Mouse (Mus musculus) midbrain, embryonic 11.5 days (tissue): ENCODE results near the gene Pyroxd2. TPM values are rescaled to one million over a fixed set of nuclear protein-coding genes. Genes with fewer than 3 reads are reported as not detected.

ENCODE experiments used
- ATAC-seq: fragments of 200-750 bp; cut with Nextera tagmentation; 2 replicates; pipeline ENCODE4 v1.8.0; 2017; ENCODE audit warnings: moderate TSS enrichment, moderate library complexity; ENCODE audit not compliant: low FRiP score
- DNase-seq: peaks from one replicate; pipeline ENCODE4 v3.0.0; 2015; ENCODE audit warnings: low spot score; ENCODE audit errors: missing footprints
- H3K27ac ChIP-seq: fragments of 300-500 bp; sonication (generic); 2 replicates; pipeline ENCODE4 v1.5.1; 2014; ENCODE audit warnings: low read depth, low read length
- H3K27me3 ChIP-seq: fragments of 300-500 bp; sonication (generic); 2 replicates; pipeline ENCODE4 v1.6.1; 2014; ENCODE audit warnings: mild to moderate bottlenecking, low read length, moderate library complexity, mixed read lengths; ENCODE audit not compliant: control insufficient read depth, insufficient read depth
- H3K36me3 ChIP-seq: fragments of 300-500 bp; sonication (generic); 2 replicates; pipeline ENCODE4 v1.6.1; 2014; ENCODE audit warnings: mild to moderate bottlenecking, low read length, moderate library complexity, mixed read lengths; ENCODE audit not compliant: control insufficient read depth, insufficient read depth
- H3K4me1 ChIP-seq: fragments of 300-500 bp; sonication (generic); 2 replicates; pipeline ENCODE4 v1.6.1; 2014; ENCODE audit warnings: low read length; ENCODE audit not compliant: control insufficient read depth, insufficient read depth
- H3K4me2 ChIP-seq: fragments of 300-500 bp; sonication (generic); 2 replicates; pipeline ENCODE4 v1.6.1; 2014; ENCODE audit warnings: mild to moderate bottlenecking, moderate library complexity
- H3K4me3 ChIP-seq: fragments of 300-500 bp; sonication (generic); 2 replicates; pipeline ENCODE4 v1.5.1; 2014; ENCODE audit warnings: low read depth, low read length
- H3K9ac ChIP-seq: fragments of 300-500 bp; sonication (generic); 2 replicates; pipeline ENCODE4 v1.6.1; 2014; ENCODE audit warnings: low read length
- H3K9me3 ChIP-seq: fragments of 300-500 bp; sonication (generic); 2 replicates; pipeline ENCODE4 v1.6.1; 2016; ENCODE audit warnings: low read length; ENCODE audit not compliant: control insufficient read depth
- WGBS: fragments of 180-500 bp; shearing (Covaris S2); extraction: QIAGEN DNeasy Blood & Tissue Kit; methylation state at CpG from one replicate; pipeline ENCODE4 v1.1.7; 2014; 5-methylcytosine and 5-hydroxymethylcytosine counted together
- polyA plus RNA-seq: library from polyadenylated mRNA; unstranded; fragments of >200 nt; fragmentation: Nextera tagmentation; extraction: Ambion mirVana; gene quantifications from 2 replicates; pipeline ENCODE4 v1.2.1, GENCODE M21; 2014

The Pyroxd2 gene
- polyA plus RNA-seq, 1 experiment from 2014 or later, result 0.71 TPM

DNA sequence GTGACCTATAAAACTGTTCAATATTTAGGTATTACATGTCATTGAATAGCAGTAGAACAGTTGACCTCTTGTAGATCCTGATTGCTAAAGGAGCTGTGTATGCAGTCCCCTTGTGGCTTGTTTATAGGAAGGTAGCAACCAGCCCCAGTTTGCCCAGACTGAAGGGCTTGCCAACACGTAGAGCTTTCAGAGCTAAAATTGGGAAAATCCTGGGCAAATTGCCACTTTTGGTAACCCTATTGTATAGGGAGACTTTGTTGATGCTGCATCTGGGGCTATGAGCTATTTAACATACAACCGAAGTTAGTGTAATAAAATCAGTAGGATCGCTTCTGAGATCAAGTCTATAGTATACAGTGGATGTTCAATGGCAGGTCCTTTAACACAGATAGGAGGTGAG is 34.5 kb downstream of the Pyroxd2 start:
- DNase-seq, result no peak

DNA sequence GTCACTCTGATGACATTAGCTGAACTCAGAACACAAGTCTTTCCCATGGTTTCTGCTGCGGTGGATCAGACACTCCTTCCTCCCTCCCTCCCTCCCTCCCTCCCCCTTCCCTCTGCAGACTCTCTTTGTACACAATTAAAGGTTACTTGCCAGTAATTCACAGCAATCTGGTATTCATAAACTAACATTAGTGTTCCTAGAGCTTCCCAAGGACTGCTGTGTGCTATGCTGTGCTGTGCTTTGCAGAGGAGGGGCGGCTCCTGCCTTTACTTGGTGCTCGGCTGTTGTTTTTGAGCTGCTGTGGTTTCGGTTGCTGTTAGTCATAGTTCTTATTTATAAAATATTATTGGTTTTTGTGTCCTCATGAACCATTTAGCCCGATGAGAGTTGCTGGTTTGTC is 34.9 kb downstream of the Pyroxd2 start:
- Histone ChIP-seq H3K27ac (no peak overlapping the region), H3K36me3 (no peaks in the 10 kb centered on the region), H3K4me2 (no peak overlapping the region), H3K4me1 (no peaks in the 10 kb centered on the region), H3K9ac (no peak overlapping the region), H3K9me3 (no peaks in the 10 kb centered on the region), H3K27me3 (no peaks in the 10 kb centered on the region), H3K4me3 (no peak overlapping the region)
- DNase-seq (no peak), ATAC-seq (no peak)
- 74% methylated on average over 5 of the region's 5 CpGs for WGBS

More for the DNA sequence above, 34.5 kb downstream of the Pyroxd2 start:
- H3K4me3 ChIP-seq, result no peak overlapping the region
- H3K9me3 ChIP-seq, result no peaks in the 10 kb centered on the region
- no peak overlapping the region for H3K4me2 ChIP-seq
- ATAC-seq, result no peak
- H3K4me1 ChIP-seq, result no peaks in the 10 kb centered on the region
- WGBS, result 90% methylated on average over 3 of the region's 3 CpGs
- no peaks in the 10 kb centered on the region for H3K27me3 ChIP-seq
- no peak overlapping the region for H3K27ac ChIP-seq
- H3K36me3 ChIP-seq, result no peaks in the 10 kb centered on the region
- H3K9ac ChIP-seq, result no peak overlapping the region

GRCm38 (mm10) chr19:42716507-42716906 is 36.1 kb downstream of the Pyroxd2 start:
- H3K27me3 ChIP-seq, result no peaks in the 10 kb centered on the region
- no peaks in the 10 kb centered on the region for H3K4me1 ChIP-seq
- 81% methylated on average over 7 of the region's 7 CpGs for WGBS
- H3K4me3 ChIP-seq, result no peak overlapping the region
- H3K9me3 ChIP-seq, result no peaks in the 10 kb centered on the region
- no peak overlapping the region for H3K27ac ChIP-seq
- H3K9ac ChIP-seq, result no peak overlapping the region
- DNase-seq, result no peak
- H3K4me2 ChIP-seq, result no peak overlapping the region
- H3K36me3 ChIP-seq, result no peaks in the 10 kb centered on the region
- no peak for ATAC-seq

- DNase-seq, result no peak
- Histone ChIP-seq H3K9me3 (no peaks in the 10 kb centered on the region), H3K27me3 (no peaks in the 10 kb centered on the region), H3K4me3 (no peak overlapping the region), H3K9ac (no peak overlapping the region), H3K36me3 (no peaks in the 10 kb centered on the region), H3K4me2 (no peak overlapping the region), H3K4me1 (no peaks in the 10 kb centered on the region), H3K27ac (no peak overlapping the region)
- ATAC-seq, result no peak
- WGBS, result 88% methylated on average over 9 of the region's 9 CpGs
These were observed 38.8 kb downstream of the Pyroxd2 start for GRCm38 (mm10) chr19:42713770-42714169.

- no peak overlapping the region for H3K9ac ChIP-seq
- H3K4me2 ChIP-seq, result no peak overlapping the region
- no peak overlapping the region for H3K4me3 ChIP-seq
- H3K9me3 ChIP-seq, result no peaks in the 10 kb centered on the region
- H3K27ac ChIP-seq, result no peak overlapping the region
- H3K4me1 ChIP-seq, result 0 out of 2 replicates have a peak, but pooled peaks cover 5% of the 10 kb centered on the region
- DNase-seq (no peak), ATAC-seq (no peak)
- H3K27me3 ChIP-seq, result no peaks in the 10 kb centered on the region; the same call in 1 of the 2 replicates
- H3K36me3 ChIP-seq, result no peaks in the 10 kb centered on the region
- WGBS, result 79% methylated on average over 4 of the region's 10 CpGs
These were observed 53.1 kb downstream of the Pyroxd2 start for GRCm38 (mm10) chr19:42699426-42699825.

DNA sequence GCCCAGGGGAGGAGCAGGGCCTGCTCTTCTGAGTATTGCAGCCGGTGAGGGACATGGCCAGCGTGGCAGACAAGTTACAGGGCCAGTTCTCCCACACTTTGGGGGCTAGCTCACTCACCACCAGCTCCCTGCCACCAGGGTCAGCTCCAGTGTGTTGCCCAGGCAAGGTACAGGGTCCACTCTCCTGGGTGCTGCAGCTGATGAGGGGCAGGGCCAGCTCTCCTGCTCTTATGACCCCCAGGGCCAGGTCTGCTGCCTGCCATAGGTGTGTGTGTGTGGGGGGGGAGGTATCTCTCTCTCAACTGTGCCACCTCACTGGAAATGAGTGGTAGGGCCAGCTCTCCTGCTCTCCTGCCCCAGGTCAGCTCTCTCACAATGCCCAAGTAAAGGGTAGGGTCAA is 54.0 kb downstream of the Pyroxd2 start:
- DNase-seq (no peak), ATAC-seq (no peak)
- Histone ChIP-seq H3K27me3 (no peaks in the 10 kb centered on the region; the same call in 1 of the 2 replicates), H3K4me2 (no peak overlapping the region), H3K9ac (no peak overlapping the region), H3K9me3 (no peaks in the 10 kb centered on the region), H3K27ac (no peak overlapping the region), H3K4me3 (no peak overlapping the region), H3K36me3 (no peaks in the 10 kb centered on the region), H3K4me1 (0 out of 2 replicates have a peak, but pooled peaks cover 5% of the 10 kb centered on the region)
- 78% methylated on average over 2 of the region's 2 CpGs for WGBS

GRCm38 (mm10) chr19:42697336-42697735 is 55.2 kb downstream of the Pyroxd2 start:
- Histone ChIP-seq H3K9ac (no peak overlapping the region), H3K9me3 (no peaks in the 10 kb centered on the region), H3K4me2 (no peak overlapping the region), H3K27me3 (no peaks in the 10 kb centered on the region; the same call in 1 of the 2 replicates), H3K27ac (no peak overlapping the region), H3K36me3 (no peaks in the 10 kb centered on the region), H3K4me3 (no peak overlapping the region), H3K4me1 (0 out of 2 replicates have a peak, but pooled peaks cover 5% of the 10 kb centered on the region)
- ATAC-seq, result no peak
- WGBS, result 74% methylated on average over 6 of the region's 6 CpGs
- no peak for DNase-seq

DNA sequence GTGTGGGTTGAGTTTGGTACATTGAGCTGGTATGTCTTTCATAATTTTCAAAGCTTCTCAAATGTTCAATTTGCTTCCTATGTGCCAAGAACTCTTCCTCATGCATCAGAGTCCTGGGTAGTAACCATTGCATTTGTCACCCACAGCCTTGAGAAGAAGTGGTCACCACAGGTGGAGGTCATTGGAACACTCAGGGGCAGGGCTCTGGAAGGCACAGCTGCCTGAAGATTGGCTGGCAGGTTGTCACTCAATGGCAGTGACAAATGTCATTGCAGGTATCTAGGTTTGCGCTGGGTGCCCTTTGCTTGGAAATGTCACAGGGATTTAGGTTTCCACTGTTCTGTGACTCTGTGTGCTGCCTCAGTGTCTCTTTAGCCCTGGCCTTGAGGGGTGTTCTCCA is 62.3 kb downstream of the Pyroxd2 start:
- no peaks in the 10 kb centered on the region for H3K36me3 ChIP-seq
- no peak overlapping the region for H3K4me3 ChIP-seq
- H3K4me1 ChIP-seq, result no peaks in the 10 kb centered on the region
- WGBS, result 88% methylated on average over 1 of the region's 1 CpGs
- H3K27ac ChIP-seq, result no peak overlapping the region
- H3K4me2 ChIP-seq, result no peak overlapping the region
- no peaks in the 10 kb centered on the region for H3K9me3 ChIP-seq
- ATAC-seq, result no peak
- H3K27me3 ChIP-seq, result no peaks in the 10 kb centered on the region
- DNase-seq, result no peak
- no peak overlapping the region for H3K9ac ChIP-seq

GRCm38 (mm10) chr19:42689786-42690185 is 62.8 kb downstream of the Pyroxd2 start:
- Histone ChIP-seq H3K4me2 (no peak overlapping the region), H3K4me3 (no peak overlapping the region), H3K4me1 (no peaks in the 10 kb centered on the region), H3K27me3 (no peaks in the 10 kb centered on the region), H3K9ac (no peak overlapping the region), H3K9me3 (no peaks in the 10 kb centered on the region), H3K36me3 (no peaks in the 10 kb centered on the region), H3K27ac (no peak overlapping the region)
- WGBS, result 85% methylated on average over 4 of the region's 4 CpGs
- ATAC-seq (no peak), DNase-seq (no peak)

GRCm38 (mm10) chr19:42689321-42689720 is 63.3 kb downstream of the Pyroxd2 start:
- WGBS, result 94% methylated on average over 11 of the region's 11 CpGs
- Histone ChIP-seq H3K36me3 (no peaks in the 10 kb centered on the region), H3K9ac (no peak overlapping the region), H3K9me3 (no peaks in the 10 kb centered on the region), H3K27me3 (no peaks in the 10 kb centered on the region), H3K4me3 (no peak overlapping the region), H3K27ac (no peak overlapping the region), H3K4me2 (no peak overlapping the region), H3K4me1 (no peaks in the 10 kb centered on the region)
- ATAC-seq (no peak), DNase-seq (no peak)
